Mouse (Mus musculus): ENCODE data around the gene Fam167b. TPM values are rescaled to one million over a fixed set of nuclear protein-coding genes. Genes with fewer than 3 reads are reported as not detected.
"Not testable (repeated sequence)": the region's sequence is repeated elsewhere in the genome, so short reads cannot be mapped to it uniquely, and the experiment has no call there.

Gene Fam167b
- total and polyA plus RNA-seq, 2 experiments from 2014 or later = 6.1 to 6.2 TPM

GRCm38 (mm10) chr4:129557256-129557808, 21.0 kb downstream of the Fam167b start:
- Histone ChIP-seq H3K4me2 (ENCODE audit: low read depth, low read length) (peak overlapping the region; percentile 85), H3K9me3 (replicated peaks; ENCODE audit: control insufficient read depth, low read length) (no peaks in the 10 kb centered on the region), H3K4me3 (ENCODE audit: low read depth, low read length) (peak overlapping the region; percentile 56; the same call in 1 of the 2 replicates), H3K36me3 (replicated peaks; ENCODE audit: control insufficient read depth, insufficient read depth, low read length) (no peaks in the 10 kb centered on the region), H3K9ac (replicated peaks; ENCODE audit: low read depth, low read length) (peak overlapping the region; percentile 48; the same call in 1 of the 2 replicates), H3K27me3 (ENCODE audit: control insufficient read depth, insufficient read depth, low read length) (no peaks in the 10 kb centered on the region), H3K4me1 (ENCODE audit: control insufficient read depth, insufficient read depth) (peaks cover 13% of the 10 kb centered on the region), H3K27ac (ENCODE audit: low read depth) (peak overlapping the region; percentile 62; the same call in 1 of the 2 replicates)
- ATAC-seq (ENCODE audit: insufficient read depth, low read depth) (no peak), DNase-seq (ENCODE audit: low spot score) (no peak)
- 61% methylated on average over 9 of the region's 9 CpGs for WGBS
- TF ChIP-seq EP300 (IDR thresholded peaks at IDR 0.05; ENCODE audit: low read depth) (no peak), CTCF (IDR thresholded peaks at IDR 0.05; ENCODE audit: low read depth) (no peak)

GRCm38 (mm10) chr4:129556532-129557223, 21.7 kb downstream of the Fam167b start:
- DNase-seq (ENCODE audit: low spot score) (peak; percentile 67), ATAC-seq (ENCODE audit: insufficient read depth, low read depth) (peak; percentile 83)

GRCm38 (mm10) chr4:129555862-129556531, 22.4 kb downstream of the Fam167b start:
- no peaks in the 10 kb centered on the region for H3K27me3 ChIP-seq (ENCODE audit: control insufficient read depth, insufficient read depth, low read length)
- ATAC-seq (ENCODE audit: insufficient read depth, low read depth) (0 out of 2 replicates have a peak, but pooled peaks have one; percentile 29), DNase-seq (ENCODE audit: low spot score) (no peak)
- no peak overlapping the region; the same call in 1 of the 2 replicates for H3K27ac ChIP-seq (ENCODE audit: low read depth)
- no peak for TF ChIP-seq CTCF (IDR thresholded peaks at IDR 0.05; ENCODE audit: low read depth)
- no peak for TF ChIP-seq EP300 (IDR thresholded peaks at IDR 0.05; ENCODE audit: low read depth)
- peak overlapping the region; percentile 56 for H3K4me3 ChIP-seq (ENCODE audit: low read depth, low read length)
- peaks cover 13% of the 10 kb centered on the region for H3K4me1 ChIP-seq (ENCODE audit: control insufficient read depth, insufficient read depth)
- WGBS = under 1% methylated on average over 24 of the region's 24 CpGs
- H3K36me3 ChIP-seq (replicated peaks; ENCODE audit: control insufficient read depth, insufficient read depth, low read length) = no peaks in the 10 kb centered on the region
- peak overlapping the region; percentile 48; the same call in 1 of the 2 replicates for H3K9ac ChIP-seq (replicated peaks; ENCODE audit: low read depth, low read length)
- no peaks in the 10 kb centered on the region for H3K9me3 ChIP-seq (replicated peaks; ENCODE audit: control insufficient read depth, low read length)
- peak overlapping the region; percentile 85 for H3K4me2 ChIP-seq (ENCODE audit: low read depth, low read length)

More at GRCm38 (mm10) chr4:129556532-129557223, 21.7 kb downstream of the Fam167b start:
- peak overlapping the region; percentile 85 for H3K4me2 ChIP-seq (ENCODE audit: low read depth, low read length)
- H3K27me3 ChIP-seq (ENCODE audit: control insufficient read depth, insufficient read depth, low read length) = no peaks in the 10 kb centered on the region
- H3K9ac ChIP-seq (replicated peaks; ENCODE audit: low read depth, low read length) = peak overlapping the region; percentile 48
- no peaks in the 10 kb centered on the region for H3K9me3 ChIP-seq (replicated peaks; ENCODE audit: control insufficient read depth, low read length)
- TF ChIP-seq CTCF (IDR thresholded peaks at IDR 0.05; ENCODE audit: low read depth) = no peak
- no peak for TF ChIP-seq EP300 (IDR thresholded peaks at IDR 0.05; ENCODE audit: low read depth)
- no peaks in the 10 kb centered on the region for H3K36me3 ChIP-seq (replicated peaks; ENCODE audit: control insufficient read depth, insufficient read depth, low read length)
- peaks cover 13% of the 10 kb centered on the region for H3K4me1 ChIP-seq (ENCODE audit: control insufficient read depth, insufficient read depth)
- H3K27ac ChIP-seq (ENCODE audit: low read depth) = peak overlapping the region; percentile 62
- peak overlapping the region; percentile 56 for H3K4me3 ChIP-seq (ENCODE audit: low read depth, low read length)
- 6% methylated on average over 33 of the region's 33 CpGs for WGBS

GRCm38 (mm10) chr4:129555421-129555861, 22.9 kb downstream of the Fam167b start:
- TF ChIP-seq EP300 (IDR thresholded peaks at IDR 0.05; ENCODE audit: low read depth) (no peak), CTCF (IDR thresholded peaks at IDR 0.05; ENCODE audit: low read depth) (peak; percentile 52)
- Histone ChIP-seq H3K36me3 (replicated peaks; ENCODE audit: control insufficient read depth, insufficient read depth, low read length) (no peaks in the 10 kb centered on the region), H3K4me1 (ENCODE audit: control insufficient read depth, insufficient read depth) (peaks cover 13% of the 10 kb centered on the region), H3K9ac (replicated peaks; ENCODE audit: low read depth, low read length) (no peak overlapping the region; the same call in 1 of the 2 replicates), H3K4me3 (ENCODE audit: low read depth, low read length) (peak overlapping the region; percentile 56), H3K4me2 (ENCODE audit: low read depth, low read length) (peak overlapping the region; percentile 85), H3K27ac (ENCODE audit: low read depth) (no peak overlapping the region), H3K27me3 (ENCODE audit: control insufficient read depth, insufficient read depth, low read length) (no peaks in the 10 kb centered on the region), H3K9me3 (replicated peaks; ENCODE audit: control insufficient read depth, low read length) (no peaks in the 10 kb centered on the region)
- DNase-seq (ENCODE audit: low spot score) (no peak), ATAC-seq (ENCODE audit: insufficient read depth, low read depth) (peak; percentile 43; the same call in 1 of the 2 replicates)
- WGBS = 5% methylated on average over 16 of the region's 16 CpGs

GRCm38 (mm10) chr4:129554512-129554911, 23.8 kb downstream of the Fam167b start:
- not testable (repeated sequence) for DNase-seq (ENCODE audit: low spot score); ATAC-seq (ENCODE audit: insufficient read depth, low read depth); H3K36me3 ChIP-seq (replicated peaks; ENCODE audit: control insufficient read depth, insufficient read depth, low read length); H3K9me3 ChIP-seq (replicated peaks; ENCODE audit: control insufficient read depth, low read length); H3K4me2 ChIP-seq (ENCODE audit: low read depth, low read length); H3K27me3 ChIP-seq (ENCODE audit: control insufficient read depth, insufficient read depth, low read length); H3K27ac ChIP-seq (ENCODE audit: low read depth); H3K9ac ChIP-seq (replicated peaks; ENCODE audit: low read depth, low read length); H3K4me3 ChIP-seq (ENCODE audit: low read depth, low read length)
- WGBS = 76% methylated on average over 6 of the region's 6 CpGs
- H3K4me1 ChIP-seq (ENCODE audit: control insufficient read depth, insufficient read depth) = peaks cover 13% of the 10 kb centered on the region

Measured in heart, postnatal 0 days (tissue).